Mouse (Mus musculus): ENCODE data around the gene Ispd.

- no peak for TF ChIP-seq POLR2A (IDR thresholded peaks at IDR 0.05; ENCODE audit: borderline replicate concordance, extremely low read depth, low read depth, low read length)
- no peak for TF ChIP-seq CTCF (IDR thresholded peaks at IDR 0.05; ENCODE audit: insufficient read depth, low read length)
Measured at GRCm38 (mm10) chr12:36439396-36439795, 58.1 kb downstream of the Ispd start.
